Mouse (Mus musculus) kidney, embryonic 14.5 days (tissue): ENCODE data around the gene Ttc28. TPM values are rescaled to one million over a fixed set of nuclear protein-coding genes. Genes with fewer than 3 reads are reported as not detected.

Experiments used
- ATAC-seq: fragments of 200-750 bp; cut with Nextera tagmentation; 2 replicates; pipeline ENCODE4 v1.8.0; 2017; ENCODE audit warnings: moderate number of reproducible peaks, mild to moderate bottlenecking, moderate TSS enrichment, moderate library complexity; ENCODE audit not compliant: low FRiP score, low TSS enrichment
- H3K27ac ChIP-seq: fragments of 300-500 bp; sonication (generic); 2 replicates; pipeline ENCODE4 v1.5.1; 2014; ENCODE audit warnings: low read depth, mild to moderate bottlenecking, low read length, moderate library complexity, mixed read lengths
- H3K27me3 ChIP-seq: fragments of 300-500 bp; sonication (generic); 2 replicates; pipeline ENCODE4 v1.6.1; 2014; ENCODE audit warnings: mild to moderate bottlenecking, low read length; ENCODE audit not compliant: control insufficient read depth, insufficient read depth
- H3K36me3 ChIP-seq: fragments of 300-500 bp; sonication (generic); 2 replicates; pipeline ENCODE4 v1.6.1; 2014; ENCODE audit warnings: low read length, mixed read lengths; ENCODE audit not compliant: control insufficient read depth, insufficient read depth
- H3K4me1 ChIP-seq: fragments of 300-500 bp; sonication (generic); 2 replicates; pipeline ENCODE4 v1.6.1; 2014; ENCODE audit warnings: low read length, mixed read lengths; ENCODE audit not compliant: control insufficient read depth, insufficient read depth
- H3K4me2 ChIP-seq: fragments of 300-500 bp; sonication (generic); replicated peaks from 2 replicates; pipeline ENCODE4 v1.6.1; 2014; ENCODE audit warnings: low read depth, mild to moderate bottlenecking, low read length
- H3K4me3 ChIP-seq: fragments of 300-500 bp; sonication (generic); 2 replicates; pipeline ENCODE4 v1.5.1; 2014; ENCODE audit warnings: mild to moderate bottlenecking, low read length
- H3K9ac ChIP-seq: fragments of 300-500 bp; sonication (generic); 2 replicates; pipeline ENCODE4 v1.6.1; 2014; ENCODE audit warnings: low read depth, mild to moderate bottlenecking, low read length, moderate library complexity
- H3K9me3 ChIP-seq: fragments of 300-500 bp; sonication (generic); 2 replicates; pipeline ENCODE4 v1.6.1; 2016; ENCODE audit warnings: low read length; ENCODE audit not compliant: control insufficient read depth
- WGBS: fragments of 180-500 bp; shearing (Covaris S2); extraction: QIAGEN DNeasy Blood & Tissue Kit; methylation state at CpG from one replicate; pipeline ENCODE4 v1.1.7; 2014; 5-methylcytosine and 5-hydroxymethylcytosine counted together
- polyA plus RNA-seq: library from polyadenylated mRNA; unstranded; fragments of >200 nt; fragmentation: Nextera tagmentation; extraction: Ambion mirVana; gene quantifications from 2 replicates; pipeline ENCODE4 v1.2.1, GENCODE M21; 2014

Ttc28 gene
- polyA plus RNA-seq, 1 experiment from 2014 or later, result 24.7 TPM

DNA sequence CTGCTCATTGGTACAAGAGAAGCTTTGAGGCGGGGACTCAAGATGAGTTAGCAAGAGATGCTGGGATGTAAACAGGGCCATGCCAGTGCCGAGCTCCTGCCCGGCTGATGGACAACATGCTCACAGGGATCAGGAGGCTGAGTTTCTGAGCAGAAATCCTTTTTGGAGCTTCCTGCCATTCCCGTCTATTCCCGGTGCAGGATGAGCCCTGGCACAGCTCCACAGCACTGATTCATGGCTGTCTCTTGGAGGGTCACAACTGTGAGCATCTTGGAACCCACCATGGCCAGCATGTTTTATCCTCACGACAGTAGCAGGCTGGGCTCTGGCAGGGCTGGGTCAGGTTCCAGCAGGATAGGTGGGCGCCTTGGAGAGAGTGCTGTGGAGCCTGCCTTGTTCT, 384.9 kb downstream of the Ttc28 start:
- Histone ChIP-seq H3K9ac (no peak overlapping the region), H3K9me3 (peaks cover 9% of the 10 kb centered on the region; the same call in 1 of the 2 replicates), H3K4me2 (no peak overlapping the region), H3K4me3 (no peak overlapping the region), H3K27me3 (no peaks in the 10 kb centered on the region), H3K4me1 (peaks cover 30% of the 10 kb centered on the region), H3K36me3 (peaks cover 19% of the 10 kb centered on the region; the same call in 1 of the 2 replicates), H3K27ac (no peak overlapping the region)
- 83% methylated on average over 7 of the region's 7 CpGs for WGBS
- no peak for ATAC-seq

DNA sequence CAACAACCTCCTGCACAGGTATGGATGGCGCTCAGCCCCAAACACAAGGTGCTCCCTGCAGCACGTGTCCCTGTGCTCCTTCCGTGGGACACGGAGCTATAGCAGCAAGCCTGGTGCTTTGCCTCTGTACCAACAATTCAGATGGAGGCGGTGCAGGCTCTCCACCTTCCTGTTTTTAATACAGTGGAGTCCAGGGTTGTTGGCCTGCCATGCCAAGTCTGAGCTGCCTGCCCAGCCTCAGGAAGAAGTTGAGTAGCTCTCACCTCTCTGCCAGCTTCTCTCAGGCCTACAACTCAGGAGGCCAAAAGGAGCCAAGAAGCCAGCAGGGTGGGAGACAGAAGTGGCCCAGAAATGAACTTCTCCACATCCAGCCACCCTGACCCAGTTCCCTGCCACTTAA, 387.1 kb downstream of the Ttc28 start:
- Histone ChIP-seq H3K27ac (no peak overlapping the region), H3K9ac (no peak overlapping the region), H3K4me1 (peaks cover 29% of the 10 kb centered on the region), H3K27me3 (no peaks in the 10 kb centered on the region), H3K4me3 (no peak overlapping the region), H3K9me3 (peaks cover 9% of the 10 kb centered on the region; the same call in 1 of the 2 replicates), H3K4me2 (no peak overlapping the region), H3K36me3 (peaks cover 19% of the 10 kb centered on the region; the same call in 1 of the 2 replicates)
- no peak for ATAC-seq
- 93% methylated on average over 5 of the region's 5 CpGs for WGBS

DNA sequence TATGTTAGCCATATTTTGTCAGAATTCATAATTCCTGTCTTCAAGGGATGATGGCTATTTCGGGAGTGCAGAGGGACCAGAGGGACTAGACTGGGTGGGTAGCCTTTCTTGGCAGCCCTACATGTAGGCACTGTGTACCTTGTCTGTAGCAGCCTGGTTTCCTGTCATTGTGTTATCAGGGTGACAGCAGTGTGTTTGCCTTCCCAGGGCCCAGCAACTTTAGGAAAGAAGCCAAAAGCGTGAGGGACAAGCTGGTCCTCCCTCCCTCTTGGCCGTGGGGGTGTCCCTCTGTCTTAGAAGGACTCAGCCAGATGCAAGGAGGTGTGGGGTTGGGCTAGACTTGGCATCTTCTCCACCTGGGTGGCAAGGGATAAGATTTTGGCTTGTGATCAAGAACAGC, 387.5 kb downstream of the Ttc28 start:
- H3K4me3 ChIP-seq, result no peak overlapping the region
- no peak overlapping the region for H3K27ac ChIP-seq
- peaks cover 25% of the 10 kb centered on the region for H3K4me1 ChIP-seq
- WGBS, result 91% methylated on average over 3 of the region's 3 CpGs
- H3K27me3 ChIP-seq, result no peaks in the 10 kb centered on the region
- no peak overlapping the region for H3K4me2 ChIP-seq
- no peak overlapping the region for H3K9ac ChIP-seq
- ATAC-seq, result no peak
- H3K9me3 ChIP-seq, result peaks cover 9% of the 10 kb centered on the region; the same call in 1 of the 2 replicates
- H3K36me3 ChIP-seq, result peaks cover 19% of the 10 kb centered on the region; the same call in 1 of the 2 replicates

DNA sequence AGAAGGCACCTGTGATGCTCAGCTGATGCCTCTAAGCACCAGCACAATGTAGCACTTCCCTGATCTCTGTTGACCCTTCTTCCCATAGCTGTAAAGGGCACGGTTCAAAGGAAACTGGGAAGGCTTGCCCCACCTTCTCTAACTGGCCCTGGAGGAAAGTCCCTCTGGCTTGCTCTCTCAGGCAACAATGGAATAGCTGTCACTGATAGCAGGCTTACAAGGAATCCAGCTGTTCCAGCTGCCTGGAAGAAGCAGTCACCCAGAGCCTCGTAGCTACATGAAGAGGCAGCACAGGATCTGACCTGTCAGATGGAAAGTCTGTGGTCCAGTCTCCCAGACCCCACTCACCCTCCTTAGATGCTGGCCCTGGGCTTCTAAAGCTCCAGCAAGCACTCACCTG, 389.2 kb downstream of the Ttc28 start:
- no peak for ATAC-seq
- H3K9me3 ChIP-seq, result peaks cover 9% of the 10 kb centered on the region; the same call in 1 of the 2 replicates
- H3K4me2 ChIP-seq, result no peak overlapping the region
- no peaks in the 10 kb centered on the region for H3K27me3 ChIP-seq
- no peak overlapping the region for H3K9ac ChIP-seq
- peaks cover 29% of the 10 kb centered on the region for H3K36me3 ChIP-seq
- no peak overlapping the region for H3K4me3 ChIP-seq
- 33% methylated on average over 2 of the region's 2 CpGs for WGBS
- no peak overlapping the region for H3K27ac ChIP-seq
- peaks cover 7% of the 10 kb centered on the region; the same call in 1 of the 2 replicates for H3K4me1 ChIP-seq

DNA sequence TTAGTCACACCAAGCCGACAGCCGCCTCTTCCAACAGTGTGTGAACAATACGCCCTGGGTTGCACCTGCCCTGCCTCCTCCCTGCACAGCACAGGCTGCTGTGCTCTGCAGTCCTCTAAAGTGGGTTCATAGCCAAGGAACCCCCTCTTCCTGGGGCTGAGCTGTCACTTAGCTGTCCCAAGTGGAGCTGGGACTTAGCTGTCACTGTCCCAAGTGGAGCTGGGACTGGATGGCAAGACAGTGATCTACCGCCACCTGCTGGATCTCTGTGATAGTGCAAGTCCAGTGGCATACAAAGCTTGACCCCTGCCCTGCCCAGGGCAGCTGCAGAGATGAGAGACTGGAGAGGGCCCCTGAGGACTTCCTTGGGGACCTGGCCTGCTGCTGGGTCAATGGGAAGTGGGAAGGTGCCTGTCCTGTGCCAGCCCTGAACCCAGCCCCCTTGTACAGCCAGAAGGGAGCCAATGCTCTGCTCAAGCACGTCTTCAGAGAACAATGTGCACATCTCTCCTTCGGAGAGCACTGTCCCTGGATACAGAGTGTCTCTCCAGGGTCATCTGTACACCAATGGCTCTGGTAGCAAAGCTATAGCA, 390.1 kb downstream of the Ttc28 start:
- 69% methylated on average over 6 of the region's 6 CpGs for WGBS
- Histone ChIP-seq H3K9ac (no peak overlapping the region), H3K27ac (no peak overlapping the region), H3K4me2 (no peak overlapping the region), H3K36me3 (peaks cover 34% of the 10 kb centered on the region), H3K4me1 (peaks cover 5% of the 10 kb centered on the region; the same call in 1 of the 2 replicates), H3K9me3 (peaks cover 9% of the 10 kb centered on the region; the same call in 1 of the 2 replicates), H3K27me3 (no peaks in the 10 kb centered on the region), H3K4me3 (no peak overlapping the region)
- ATAC-seq, result peak; percentile 28

DNA sequence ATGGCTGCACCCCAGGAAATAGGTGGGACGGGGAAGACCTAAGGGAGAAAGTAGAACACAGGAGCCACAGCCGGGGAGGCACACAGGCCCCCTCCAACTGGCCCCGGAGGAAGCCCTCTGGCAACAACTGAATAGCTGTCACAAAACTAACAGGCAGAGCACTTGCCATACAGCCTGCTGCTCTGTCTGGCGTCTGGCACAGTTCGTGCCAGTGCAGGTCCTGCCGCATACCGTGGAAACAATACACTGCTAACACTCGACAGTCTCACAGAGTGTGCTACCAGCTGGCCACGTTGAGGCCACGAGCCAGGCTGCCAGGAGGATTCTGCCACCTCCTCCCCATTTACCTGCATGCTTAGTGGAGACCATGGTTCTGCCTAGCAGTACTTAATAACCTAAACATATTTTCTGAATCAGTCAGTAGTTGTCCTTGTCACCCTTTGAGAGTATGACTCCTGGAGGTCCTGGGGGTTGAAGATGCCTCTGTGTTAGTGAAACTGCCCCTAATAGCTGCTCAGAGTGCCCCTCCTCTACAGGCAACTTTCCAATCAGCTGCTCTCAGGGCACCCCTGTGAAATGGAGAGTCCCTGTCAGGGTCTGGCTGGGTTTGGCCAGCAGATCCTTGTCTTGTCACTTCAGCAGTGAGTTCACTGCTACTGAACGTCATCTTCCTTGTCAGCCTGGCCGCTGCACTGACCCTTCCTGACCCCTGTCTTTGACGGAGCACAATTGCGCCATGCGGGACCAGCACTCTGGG, 390.8 kb downstream of the Ttc28 start:
- ATAC-seq, result no peak
- Histone ChIP-seq H3K27ac (no peak overlapping the region), H3K4me3 (no peak overlapping the region), H3K27me3 (no peaks in the 10 kb centered on the region), H3K4me2 (no peak overlapping the region), H3K4me1 (peaks cover 5% of the 10 kb centered on the region; the same call in 1 of the 2 replicates), H3K36me3 (peaks cover 31% of the 10 kb centered on the region), H3K9me3 (peaks cover 9% of the 10 kb centered on the region; the same call in 1 of the 2 replicates), H3K9ac (no peak overlapping the region)
- WGBS, result 81% methylated on average over 15 of the region's 15 CpGs

DNA sequence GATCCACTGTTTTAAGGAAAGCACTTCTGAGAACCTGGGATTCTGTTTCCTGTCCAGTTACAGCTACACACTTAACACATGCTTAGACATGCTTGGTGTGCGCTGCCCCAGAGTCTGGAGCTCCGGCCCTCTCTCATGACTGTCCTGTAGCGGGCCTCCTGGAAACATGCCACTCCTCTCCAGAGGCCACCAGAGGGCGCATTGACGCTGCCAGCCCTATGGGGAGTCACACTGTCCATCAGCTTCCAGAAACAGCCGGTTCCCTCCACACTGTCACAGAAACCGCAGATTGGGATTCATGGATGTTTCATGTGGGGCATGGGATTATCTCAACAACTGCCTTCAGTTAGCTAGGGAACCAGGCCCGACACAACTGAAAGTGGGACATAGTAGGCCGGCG, 394.0 kb downstream of the Ttc28 start:
- ATAC-seq, result peak; percentile 57
- 27% methylated on average over 10 of the region's 10 CpGs for WGBS
- H3K9me3 ChIP-seq, result no peaks in the 10 kb centered on the region
- H3K27ac ChIP-seq, result no peak overlapping the region
- peaks cover 5% of the 10 kb centered on the region; the same call in 1 of the 2 replicates for H3K4me1 ChIP-seq
- no peak overlapping the region for H3K9ac ChIP-seq
- H3K4me3 ChIP-seq, result no peak overlapping the region
- H3K27me3 ChIP-seq, result no peaks in the 10 kb centered on the region
- H3K4me2 ChIP-seq, result no peak overlapping the region
- peaks cover 47% of the 10 kb centered on the region for H3K36me3 ChIP-seq

DNA sequence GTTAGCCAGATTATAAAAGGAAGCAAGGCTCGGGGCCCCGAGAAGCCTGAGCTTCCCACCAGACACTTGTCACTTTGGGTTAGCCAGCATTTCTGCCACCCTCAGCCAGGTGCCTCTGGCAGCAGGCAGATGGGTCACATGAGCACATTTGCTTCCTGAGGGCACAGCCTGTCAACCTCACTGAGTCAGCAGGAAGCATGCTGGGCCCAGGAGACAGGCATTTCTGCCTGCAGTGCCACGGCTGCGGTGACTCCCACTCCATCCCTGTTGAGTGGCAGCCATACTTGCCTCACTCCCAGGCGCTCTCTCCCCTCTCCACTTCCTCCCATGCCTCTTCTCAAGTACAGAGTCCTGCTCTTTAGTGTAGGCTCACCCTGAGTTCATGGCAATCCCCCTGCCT, 395.3 kb downstream of the Ttc28 start:
- no peak overlapping the region for H3K9ac ChIP-seq
- no peak for ATAC-seq
- no peak overlapping the region for H3K4me2 ChIP-seq
- 82% methylated on average over 5 of the region's 5 CpGs for WGBS
- H3K36me3 ChIP-seq, result peaks cover 60% of the 10 kb centered on the region
- H3K27me3 ChIP-seq, result no peaks in the 10 kb centered on the region
- no peaks in the 10 kb centered on the region for H3K4me1 ChIP-seq
- H3K9me3 ChIP-seq, result no peaks in the 10 kb centered on the region
- no peak overlapping the region for H3K4me3 ChIP-seq
- no peak overlapping the region for H3K27ac ChIP-seq
